Mouse (Mus musculus) kidney, postnatal 4 days (tissue): ENCODE data around the gene 1810009A15Rik.
"Not testable (repeated sequence)": the region's sequence is repeated elsewhere in the genome, so short reads cannot be mapped to it uniquely, and the experiment has no call there.

Source experiments
- DNase-seq, 2 experiments: peaks; one replicate each; pipeline ENCODE4 v3.0.0; 2021; ENCODE audit warnings: mixed read lengths in 2 of 2

1810009A15Rik gene

DNA sequence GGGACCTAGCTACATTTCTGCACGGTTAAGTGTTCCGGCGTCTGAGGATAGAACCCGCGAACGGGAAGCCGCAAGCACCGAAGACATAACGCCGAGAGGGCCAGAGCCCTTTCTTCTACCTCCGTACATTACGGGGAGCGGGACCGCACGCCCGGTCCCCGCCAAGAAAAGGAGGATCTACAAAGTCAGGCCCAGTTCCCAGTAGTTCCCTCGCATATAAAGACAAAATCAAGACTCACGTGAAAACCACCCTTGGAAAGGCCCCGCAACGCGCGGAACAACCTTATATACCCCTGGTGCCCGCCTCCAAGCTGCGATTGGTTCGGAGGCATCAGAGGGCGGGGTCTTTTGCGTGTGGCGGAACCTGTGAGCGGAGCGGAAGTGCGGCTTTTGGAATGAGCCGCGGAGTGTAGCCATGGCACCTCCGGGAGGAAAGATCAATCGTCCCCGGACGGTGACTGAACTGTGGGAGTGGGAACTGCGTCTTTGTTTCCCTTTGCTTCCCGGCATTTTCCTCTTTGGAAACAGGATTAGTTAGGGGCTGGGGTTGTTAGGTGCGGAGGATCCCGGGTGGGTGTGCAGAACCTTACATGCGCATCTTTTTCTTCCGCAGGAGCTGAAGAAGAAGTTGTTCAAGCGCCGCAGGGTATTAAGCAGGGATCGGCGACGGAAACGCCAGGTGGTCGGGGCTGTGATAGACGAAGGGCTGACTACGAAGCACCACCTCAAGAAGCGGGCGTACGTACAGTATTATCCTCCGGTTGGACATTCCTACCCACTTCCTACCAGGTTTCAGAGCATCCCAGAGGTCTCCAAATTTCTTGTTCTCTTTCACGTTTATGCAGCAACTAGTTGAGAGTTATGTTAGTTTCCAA is at the start of gene 1810009A15Rik, which contains the start of gene Gm49416:
Gene 1810009A15Rik, plus strand, starts transcription at position 343 of the 875 bp plus-strand sequence.
Gene Gm49416, plus strand, starts transcription at position 416 of the 875 bp plus-strand sequence.
- peak; percentile 95 to 98 for DNase-seq

DNA sequence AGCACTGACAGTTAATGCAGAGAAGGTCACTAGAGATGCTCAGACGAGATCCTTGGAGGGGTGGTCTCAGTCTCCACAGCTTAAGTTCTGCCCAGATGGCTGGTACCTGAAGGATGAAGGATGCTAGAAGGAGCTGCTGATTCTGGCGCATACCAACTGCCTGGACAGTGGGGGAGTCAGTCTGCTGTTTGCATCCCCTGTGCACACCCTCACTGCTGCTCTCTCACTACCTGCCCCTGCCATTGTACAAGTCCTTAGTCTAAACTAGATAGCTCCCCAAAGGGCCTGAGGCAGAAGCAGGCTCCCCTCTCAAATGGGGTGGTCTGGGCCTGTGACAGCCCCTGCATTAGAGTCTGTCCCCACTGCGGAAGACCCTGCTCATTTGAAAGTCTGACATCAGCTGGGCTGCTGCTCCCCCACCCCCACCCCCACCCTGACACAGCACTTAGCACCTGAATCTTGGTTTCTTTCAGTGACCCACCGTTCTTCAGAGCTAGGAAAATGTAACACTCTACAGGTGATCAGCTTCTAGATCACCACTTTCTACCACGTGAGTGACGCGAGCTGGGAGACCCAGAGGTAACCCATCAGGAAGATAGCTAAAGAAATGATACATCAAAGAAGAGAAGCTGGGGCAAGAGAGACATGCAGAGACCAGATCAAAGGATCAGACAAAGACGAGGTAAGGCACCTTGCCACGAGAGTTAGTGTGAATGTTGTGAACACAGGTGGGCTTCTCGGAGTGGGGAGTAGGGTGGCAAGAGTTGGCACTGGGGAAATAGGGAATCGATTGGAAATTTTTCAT is 49.3 kb upstream of the 1810009A15Rik start, which contains the start of gene Gng3:
Gene Gng3, minus strand, starts transcription at position 92 of the 805 bp plus-strand sequence.
- DNase-seq: peak in 1 of 2 experiments; percentile 46

DNA sequence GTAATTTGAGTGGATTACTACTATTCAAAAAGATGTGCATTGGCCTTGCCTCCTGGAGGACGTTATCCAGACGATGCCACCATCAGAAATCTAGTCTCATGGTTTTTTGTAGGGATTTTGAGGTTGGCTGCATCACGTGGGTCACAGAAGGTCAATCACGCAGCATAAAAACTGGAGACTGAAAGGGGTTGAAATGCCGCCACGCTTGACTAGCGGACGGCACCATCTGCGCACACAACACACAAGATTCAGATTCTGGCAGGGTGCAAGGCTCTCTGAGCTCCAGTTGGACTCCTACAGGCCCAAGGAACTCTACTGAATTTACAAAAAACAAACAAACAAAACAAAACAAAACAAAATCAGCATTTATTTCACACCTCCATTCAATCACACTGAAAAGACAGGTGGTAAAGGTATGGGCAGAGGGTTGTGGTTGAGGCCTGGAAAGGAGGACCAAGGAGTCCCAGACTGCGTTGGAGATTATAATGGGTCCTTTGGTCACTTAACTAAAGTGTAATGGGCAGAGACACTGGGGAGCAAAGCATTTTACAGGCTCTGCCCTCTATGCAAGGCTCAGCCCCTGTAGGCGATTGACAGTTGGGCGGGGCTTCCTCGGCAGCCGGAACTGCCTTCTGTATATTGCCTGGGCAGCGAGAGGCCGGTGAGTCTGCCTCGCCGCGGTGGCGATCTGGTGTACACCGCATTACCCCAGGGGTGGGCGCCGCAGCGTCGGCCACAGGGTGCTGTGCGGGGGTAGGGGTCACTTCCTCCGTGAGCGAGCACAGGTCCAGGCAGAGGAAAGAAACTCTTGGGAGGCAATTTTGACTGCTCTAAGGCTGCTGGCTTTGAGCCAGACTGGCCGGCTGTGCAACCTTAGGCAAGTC is 48.5 kb upstream of the 1810009A15Rik start:
- DNase-seq: peak; percentile 84 to 90

DNA sequence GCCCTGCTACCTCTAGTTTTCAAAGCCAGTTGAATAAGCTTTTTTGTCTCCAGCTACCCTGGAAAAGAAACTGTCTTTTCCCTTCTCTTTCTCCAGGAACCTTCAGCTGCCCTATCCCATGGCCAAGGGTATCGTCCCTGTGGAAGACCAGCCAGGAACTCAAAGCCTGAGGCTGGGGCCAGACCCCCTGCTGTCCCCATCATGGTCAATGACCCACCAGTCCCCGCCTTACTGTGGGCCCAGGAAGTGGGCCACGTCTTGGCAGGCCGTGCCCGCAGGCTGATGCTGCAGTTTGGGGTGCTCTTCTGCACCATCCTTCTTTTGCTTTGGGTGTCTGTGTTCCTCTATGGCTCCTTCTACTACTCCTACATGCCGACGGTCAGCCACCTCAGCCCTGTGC is 47.6 kb upstream of the 1810009A15Rik start:
- no peak for DNase-seq

DNA sequence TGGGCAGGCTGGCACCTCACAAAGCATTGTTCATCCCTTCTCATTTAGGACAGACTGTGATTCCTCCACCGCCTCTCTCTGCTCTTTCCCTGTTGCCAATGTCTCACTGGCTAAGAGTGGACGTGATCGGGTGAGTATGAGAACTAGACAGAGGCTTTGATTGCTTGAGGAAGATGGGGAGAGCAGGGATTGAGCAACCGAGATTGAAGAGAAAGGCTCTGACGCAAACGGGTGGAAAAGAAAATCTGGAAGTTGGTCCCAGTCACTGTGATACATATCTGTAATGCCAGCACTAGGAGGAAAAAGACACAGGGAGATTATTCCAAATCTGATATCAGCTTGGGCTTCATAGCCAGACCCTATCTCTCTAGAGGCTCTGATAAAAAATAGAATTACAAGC is 45.7 kb upstream of the 1810009A15Rik start:
- no peak for DNase-seq

DNA sequence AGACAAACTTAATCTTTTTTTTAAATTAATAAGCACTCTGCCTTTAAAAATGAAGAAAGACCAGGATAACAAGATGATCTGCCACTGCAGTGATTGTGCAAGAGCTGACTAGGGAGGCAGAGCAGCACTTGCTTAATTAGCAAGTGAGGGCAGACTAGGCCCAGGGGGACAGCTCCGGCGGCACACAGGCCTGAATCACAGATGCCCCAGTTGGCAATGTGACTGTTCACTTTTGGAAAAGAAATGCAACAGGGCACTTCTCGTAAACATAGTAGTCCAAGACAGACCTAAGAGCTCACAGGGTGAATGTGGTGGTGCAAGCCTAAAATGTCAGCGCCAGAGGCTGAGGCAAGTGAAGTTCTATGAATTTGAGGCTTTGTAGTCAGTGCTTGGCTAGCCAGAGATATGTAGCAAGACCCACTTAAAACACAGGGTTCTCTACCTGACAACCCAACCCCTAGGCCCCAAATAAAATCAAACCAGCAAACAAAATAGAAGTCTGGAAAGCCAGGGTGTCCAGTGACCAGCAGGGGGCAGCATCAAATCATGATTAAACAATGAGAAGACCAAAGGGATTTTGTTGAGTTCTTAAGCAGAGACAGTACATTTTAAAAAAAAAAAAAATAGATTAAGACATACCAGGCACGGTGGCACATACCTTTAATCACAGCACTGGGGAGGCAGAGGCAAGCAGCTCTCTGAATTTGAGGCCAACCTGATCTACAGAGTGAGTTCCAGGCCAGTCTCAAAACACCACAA is 44.1 kb upstream of the 1810009A15Rik start:
- DNase-seq: peak; percentile 89 to 90

DNA sequence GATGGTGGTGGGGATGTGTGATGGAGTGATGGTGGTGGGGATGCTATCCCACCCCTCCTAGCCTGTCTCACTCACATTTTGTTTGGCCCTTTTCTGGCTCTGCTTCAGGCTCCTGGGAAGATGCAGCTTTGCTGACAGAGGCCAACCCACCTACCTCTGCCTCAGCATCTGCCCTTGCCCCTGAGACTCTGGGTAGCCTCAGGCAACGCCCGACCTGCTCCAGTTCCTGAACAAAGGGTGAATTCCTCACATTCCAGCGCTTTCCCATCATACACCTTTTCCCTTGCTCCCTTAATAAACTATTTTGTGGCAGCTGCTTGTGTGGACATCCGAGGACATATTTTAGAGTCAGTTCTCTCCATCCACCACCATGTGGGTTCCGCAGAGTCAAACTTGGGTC is 40.3 kb upstream of the 1810009A15Rik start:
- DNase-seq: no peak

DNA sequence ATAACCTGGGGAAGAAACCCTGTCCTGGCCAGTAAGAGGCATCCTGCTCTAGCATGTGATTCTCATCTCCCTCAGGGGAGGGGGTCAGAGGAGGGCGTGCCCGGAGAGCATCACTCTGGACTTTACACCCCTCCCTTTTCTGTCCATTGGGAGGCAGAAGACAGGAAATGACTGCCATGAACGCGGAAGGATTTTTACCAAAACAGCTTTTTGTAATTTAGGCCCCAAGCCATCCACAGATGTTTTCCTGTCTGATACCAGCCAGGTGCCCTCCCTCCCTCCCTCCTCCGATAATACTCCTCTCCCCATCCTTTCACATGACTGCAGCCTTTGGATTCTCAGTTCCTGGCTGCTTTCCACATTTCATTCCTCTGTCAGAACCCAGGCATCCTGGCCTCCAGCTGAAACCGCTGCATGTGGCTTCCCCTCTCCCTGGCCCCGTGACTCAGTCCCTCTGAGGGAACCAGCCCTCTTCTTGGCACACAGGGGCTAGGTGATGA is 38.2 kb upstream of the 1810009A15Rik start, which contains the start of gene Lrrn4cl:
Gene Lrrn4cl, plus strand, starts transcription at position 367 of the 500 bp plus-strand sequence.
- DNase-seq: peak; percentile 45 to 75

DNA sequence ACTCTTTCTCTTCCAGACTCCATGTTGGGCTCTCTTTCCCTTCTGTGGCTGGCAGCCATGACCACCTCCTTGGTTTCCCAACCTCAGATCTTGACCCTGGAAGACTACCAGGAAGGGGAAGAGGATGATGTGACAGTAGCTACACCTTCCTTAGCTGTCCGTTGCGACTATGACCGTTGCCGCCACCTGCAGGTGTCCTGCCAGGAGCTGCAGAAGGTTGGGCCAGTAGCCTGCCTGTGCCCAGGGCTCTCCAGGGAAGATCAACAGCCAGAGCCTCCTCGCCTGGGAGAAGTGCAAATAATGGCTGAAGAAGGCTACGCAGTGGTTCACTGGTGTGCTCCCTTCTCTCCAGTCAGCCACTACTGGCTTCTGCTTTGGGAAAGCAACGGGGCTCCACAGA is 37.0 kb upstream of the 1810009A15Rik start:
- no peak for DNase-seq

DNA sequence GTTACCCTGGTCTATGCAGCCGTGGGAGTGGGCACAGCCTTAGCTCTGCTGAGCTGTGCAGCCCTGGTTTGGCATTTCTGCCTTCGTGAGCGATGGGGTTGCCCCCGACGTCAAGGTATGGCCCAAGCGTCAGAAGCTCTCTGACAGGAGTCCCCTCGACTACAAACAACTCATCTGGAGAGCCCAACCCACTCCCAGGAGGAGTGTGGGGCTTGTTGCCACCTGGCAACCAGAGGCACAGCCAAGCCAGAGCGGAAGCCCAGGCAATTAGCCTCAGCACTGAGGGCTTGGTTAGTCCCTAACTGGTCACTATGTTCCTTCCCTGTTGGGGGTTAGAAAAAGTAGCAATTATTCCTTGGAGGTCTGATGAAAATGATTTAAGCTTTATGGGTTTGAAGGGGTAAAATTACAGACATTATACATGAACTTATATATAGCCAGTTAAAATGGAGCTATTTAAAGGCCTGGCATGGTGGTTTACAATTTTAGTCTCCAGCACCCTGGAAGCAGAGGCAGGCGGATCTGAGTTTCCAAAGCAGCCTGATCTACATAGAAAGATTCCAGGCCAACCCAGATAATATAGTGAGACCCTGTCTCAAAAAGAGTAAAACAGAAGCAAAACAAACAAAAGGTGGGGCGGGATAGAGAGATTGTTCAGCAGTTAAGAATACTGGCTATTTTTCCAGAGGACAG is 36.3 kb upstream of the 1810009A15Rik start:
- no peak for DNase-seq

DNA sequence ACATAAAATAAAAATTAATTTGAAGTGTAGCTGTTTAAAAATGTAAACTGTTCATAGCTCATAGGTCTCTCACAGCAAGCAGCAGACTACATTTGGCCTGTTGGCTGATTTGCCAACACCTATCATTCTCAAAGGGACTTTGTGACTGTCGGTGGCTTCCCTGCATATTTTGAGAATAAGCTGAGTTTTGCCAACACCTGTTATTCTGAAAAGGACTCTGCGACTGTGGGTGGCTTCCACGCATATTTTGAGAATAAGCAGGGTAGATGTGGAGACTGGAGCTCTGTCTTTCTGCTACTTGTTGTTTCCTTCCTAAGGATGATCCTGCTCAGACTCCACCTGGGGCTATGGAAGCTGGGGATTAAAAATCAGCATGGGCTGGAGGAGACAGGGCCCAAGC is 35.5 kb upstream of the 1810009A15Rik start:
- DNase-seq: no peak

DNA sequence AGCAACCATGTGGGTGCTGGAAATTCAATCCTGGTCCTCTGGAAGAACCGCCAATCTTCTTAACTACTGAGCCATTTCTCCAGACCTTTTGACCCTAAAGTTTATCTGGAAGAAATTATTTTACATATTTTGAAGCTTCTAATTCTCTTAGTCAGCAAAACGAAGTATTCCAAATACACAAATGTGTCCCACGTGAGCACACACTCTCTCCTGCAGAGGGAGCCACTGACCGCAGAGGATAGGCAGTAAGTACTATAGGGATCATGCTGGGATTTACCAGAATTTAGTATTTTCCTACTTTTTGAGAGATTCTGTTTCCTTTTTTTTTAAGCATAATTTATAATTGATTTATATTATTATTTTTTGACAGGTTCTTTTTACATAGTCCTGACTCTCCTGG is 31.0 kb upstream of the 1810009A15Rik start:
- DNase-seq: peak; percentile 73 to 81

DNA sequence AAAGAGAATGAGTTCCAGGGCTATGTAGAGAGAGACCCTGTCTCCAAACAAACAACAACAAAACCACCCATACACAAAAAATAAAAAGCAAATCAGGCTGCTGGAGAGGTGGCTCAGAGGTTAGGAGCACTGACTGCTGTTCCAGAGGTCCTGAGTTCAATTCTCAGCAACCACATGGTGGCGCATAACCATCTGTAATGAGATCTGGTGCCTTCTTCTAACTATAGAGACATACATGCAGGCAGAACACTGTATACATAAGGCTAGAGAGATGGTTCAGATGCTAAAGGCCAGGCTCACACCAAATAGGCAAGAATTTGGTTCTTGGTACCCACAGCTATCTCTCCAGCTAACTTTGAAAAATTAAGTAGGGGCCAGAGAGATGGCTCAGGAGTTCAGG is 29.6 kb upstream of the 1810009A15Rik start:
- DNase-seq: peak in 1 of 2 experiments; percentile 45

DNA sequence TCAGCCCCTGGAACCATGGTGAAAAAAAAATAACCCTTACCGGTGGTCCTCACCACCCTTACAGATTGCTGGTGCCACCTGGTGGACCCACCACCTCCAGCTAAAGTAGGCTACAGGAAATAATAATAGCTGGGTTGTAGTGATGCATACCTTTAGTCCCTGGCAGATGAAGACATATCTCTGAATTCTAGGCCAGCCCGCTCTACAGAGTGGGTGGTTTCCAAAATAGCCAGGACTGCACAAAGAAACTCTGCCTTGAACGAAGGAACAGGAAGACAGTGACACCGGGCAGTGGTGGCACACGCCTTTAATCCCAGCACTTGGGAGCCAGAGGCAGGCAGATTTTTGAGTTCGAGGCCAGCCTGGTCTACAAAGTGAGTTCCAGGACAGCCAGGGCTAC is 24.4 kb upstream of the 1810009A15Rik start:
- no peak for DNase-seq

DNA sequence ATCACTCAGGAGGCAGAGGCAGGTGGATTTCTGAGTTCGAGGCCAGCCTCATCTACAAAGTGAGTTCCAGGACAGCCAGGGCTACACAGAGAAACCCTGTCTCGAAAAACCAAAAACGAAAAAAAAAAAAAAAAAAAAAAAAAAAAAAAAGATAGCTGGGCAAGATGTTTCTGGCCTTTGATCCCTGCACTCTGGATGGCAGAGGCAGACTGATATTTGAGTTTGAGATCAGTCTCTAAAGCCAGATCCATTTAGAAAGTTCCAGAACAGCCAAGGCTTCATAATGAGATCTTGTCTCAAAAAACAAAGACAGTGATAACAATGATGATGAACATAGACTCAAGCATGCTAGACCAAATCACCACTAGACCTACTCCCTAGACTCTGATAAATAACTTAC is 18.3 kb upstream of the 1810009A15Rik start:
- not testable (repeated sequence) for DNase-seq

DNA sequence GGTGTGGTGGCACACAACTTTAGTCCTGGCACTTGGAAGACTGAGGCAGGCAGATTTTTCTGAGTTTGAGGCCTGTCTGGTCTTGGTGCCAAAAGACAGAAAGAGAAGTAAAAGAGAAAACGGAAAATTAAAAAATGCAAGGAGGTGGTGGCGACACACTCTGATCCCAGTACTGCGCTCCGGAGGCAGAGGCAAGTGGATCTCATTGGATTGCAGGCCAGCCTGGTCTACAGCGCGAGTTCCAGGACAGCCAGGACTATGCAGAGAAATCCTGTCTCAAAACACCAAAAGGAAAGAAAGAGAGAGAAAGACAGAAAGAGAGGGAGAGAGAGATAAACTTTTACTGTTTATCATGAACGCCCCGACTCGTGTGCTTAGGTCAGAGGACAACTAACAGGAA is 17.8 kb upstream of the 1810009A15Rik start:
- no peak for DNase-seq

DNA sequence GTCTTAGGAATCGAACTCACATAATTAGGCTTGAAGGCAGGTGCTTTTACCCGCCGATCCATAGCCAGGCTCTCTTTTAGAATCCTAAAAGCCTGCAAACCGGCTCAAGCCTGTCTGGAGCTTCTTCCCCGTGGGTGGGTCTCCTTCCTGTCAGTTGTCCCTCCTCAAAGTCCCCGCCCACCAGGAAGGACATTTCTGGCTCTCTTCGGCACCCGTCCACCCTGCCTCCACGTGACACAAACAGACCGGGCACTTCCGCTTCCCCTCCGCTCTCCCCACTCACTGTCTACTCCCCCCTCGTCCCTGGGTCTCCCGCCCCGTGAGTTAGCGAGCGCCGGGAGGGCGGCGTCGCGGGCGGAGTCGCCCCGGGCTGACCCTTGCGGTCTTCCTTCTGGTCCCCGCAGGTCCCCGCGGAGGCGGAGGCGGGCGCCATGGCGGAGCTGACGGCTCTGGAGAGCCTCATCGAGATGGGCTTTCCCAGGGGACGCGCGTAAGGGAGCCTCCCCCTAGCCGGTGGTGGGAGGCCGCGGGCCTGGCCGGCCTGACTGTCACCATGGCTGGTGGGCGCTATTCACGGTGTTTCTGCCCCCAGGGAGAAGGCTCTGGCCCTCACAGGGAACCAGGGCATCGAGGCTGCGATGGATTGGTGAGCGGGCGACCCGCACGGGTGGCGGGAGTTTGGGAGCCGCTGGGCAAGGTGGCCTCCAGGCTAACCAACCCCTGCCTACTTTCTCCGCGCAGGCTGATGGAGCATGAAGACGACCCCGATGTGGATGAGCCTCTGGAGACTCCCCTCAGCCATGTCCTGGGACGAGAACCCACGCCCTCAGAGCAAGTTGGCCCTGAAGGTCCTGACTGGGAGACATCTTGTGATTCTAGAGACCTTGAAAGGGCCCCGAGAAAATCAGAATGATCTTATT is 17.1 kb upstream of the 1810009A15Rik start, which contains the start of gene Ubxn1:
Gene Ubxn1, plus strand, starts transcription at position 230 of the 920 bp plus-strand sequence.
- peak; percentile 95 to 97 for DNase-seq

DNA sequence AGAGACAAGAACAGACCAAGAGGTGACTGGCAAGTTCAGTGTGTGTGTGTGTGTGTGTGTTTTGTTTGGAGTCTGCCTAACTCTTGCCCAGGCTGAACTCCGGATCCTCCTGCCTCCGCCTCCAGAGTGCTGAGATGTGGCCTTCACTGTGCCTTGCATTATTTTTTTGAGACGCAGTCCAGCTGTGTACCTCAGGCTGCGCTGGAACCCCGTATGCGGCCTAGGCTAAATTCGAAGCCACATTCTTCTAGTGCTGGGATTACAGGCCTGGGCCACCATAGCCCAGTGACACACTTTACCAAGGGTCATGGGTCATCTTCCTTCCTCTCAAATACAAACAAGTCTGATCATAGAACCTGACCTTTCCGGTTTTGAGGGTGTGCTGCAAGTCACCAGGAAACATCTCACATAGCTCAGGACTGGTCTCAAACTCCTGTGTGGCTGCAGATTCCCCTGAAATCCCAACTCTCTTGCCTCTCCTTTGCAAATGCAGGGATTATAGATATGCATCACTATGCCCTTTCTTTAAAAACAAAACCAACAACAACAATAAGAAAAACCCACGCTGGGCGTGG is 16.3 kb upstream of the 1810009A15Rik start:
- DNase-seq: no peak

DNA sequence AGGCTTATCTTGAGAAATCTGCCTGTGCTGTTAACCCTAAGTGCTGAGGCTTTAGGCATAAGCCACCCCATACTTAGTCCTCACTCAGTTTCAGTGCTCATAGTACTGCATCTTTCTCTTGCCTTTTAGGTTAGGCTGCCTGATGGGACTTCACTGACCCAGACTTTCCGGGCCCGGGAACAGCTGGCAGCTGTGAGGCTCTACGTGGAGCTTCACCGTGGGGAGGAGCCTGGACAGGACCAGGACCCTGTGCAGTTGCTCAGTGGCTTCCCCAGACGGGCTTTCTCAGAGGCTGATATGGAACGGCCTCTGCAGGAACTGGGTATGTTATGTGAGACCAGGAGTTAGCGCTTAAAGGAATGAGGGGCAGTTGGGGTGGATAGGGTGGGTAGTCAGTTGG is 13.6 kb upstream of the 1810009A15Rik start:
- no peak for DNase-seq
